Mouse (Mus musculus) bone marrow macrophage, adult 2 months (primary cell): Measurements from ENCODE around the gene Myof.

Experiments
- CTCF ChIP-seq: IDR thresholded peaks from 2 replicates; pipeline ENCODE4 v1.5.1; 2012; ENCODE audit warnings: low read depth, mild to moderate bottlenecking, low read length, moderate library complexity
- POLR2A ChIP-seq: IDR thresholded peaks from 2 replicates; pipeline ENCODE4 v1.6.1; 2012; ENCODE audit warnings: mild to moderate bottlenecking, low read depth, low read length, borderline replicate concordance

DNA sequence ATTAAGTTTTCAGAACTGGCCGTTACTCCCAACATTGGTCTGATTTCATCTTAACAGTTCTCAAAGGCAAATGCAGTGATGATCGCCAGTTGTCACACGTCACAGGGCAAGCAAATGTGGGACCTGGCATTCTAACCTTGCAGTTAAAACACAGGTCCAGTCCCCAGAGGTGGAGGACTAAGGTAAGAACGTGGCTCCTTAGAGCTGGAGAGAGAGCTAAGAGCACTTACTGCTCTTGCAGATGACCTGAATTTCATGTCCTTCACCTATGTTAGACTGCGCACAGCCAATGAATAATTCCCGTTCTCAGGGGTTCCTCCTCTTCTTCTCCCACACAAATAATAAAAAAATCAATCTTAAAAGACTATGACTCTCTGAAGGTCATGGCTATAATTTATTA lies 16.0 kb downstream of the Myof start:
- TF ChIP-seq CTCF (no peak), POLR2A (no peak)
